Mouse (Mus musculus) erythroblast, embryonic 14.5 days (primary cell): ENCODE measurements around the gene Lmln.

Experiments used
- GATA1 ChIP-seq: IDR thresholded peaks from 2 replicates; pipeline ENCODE4 v1.6.1; 2012; ENCODE audit warnings: low read length, inconsistent platforms, mixed read lengths
- TAL1 ChIP-seq: IDR thresholded peaks from 3 replicates; pipeline ENCODE4 v1.6.1; 2012; ENCODE audit warnings: low read length, inconsistent platforms, mixed read lengths

GRCm38 (mm10) chr16:33053141-33053540 lies 9.2 kb upstream of the Lmln start:
- no peak for TF ChIP-seq GATA1
- no peak for TF ChIP-seq TAL1
